Mouse (Mus musculus) lung, adult 2 months (tissue): ENCODE results near the gene Rmnd5b.

ENCODE experiments used
- CTCF ChIP-seq: fragments of 200-500 bp; IDR thresholded peaks from 2 replicates; pipeline ENCODE4 v1.5.1; 2011; ENCODE audit warnings: mild to moderate bottlenecking, low read length, control low read depth; ENCODE audit not compliant: insufficient read depth
- POLR2A ChIP-seq: fragments of 200-500 bp; IDR thresholded peaks from 2 replicates; pipeline ENCODE4 v1.6.1; 2011; ENCODE audit warnings: low read depth, mild to moderate bottlenecking, control low read depth, low read length, borderline replicate concordance; ENCODE audit errors: extremely low read depth

DNA sequence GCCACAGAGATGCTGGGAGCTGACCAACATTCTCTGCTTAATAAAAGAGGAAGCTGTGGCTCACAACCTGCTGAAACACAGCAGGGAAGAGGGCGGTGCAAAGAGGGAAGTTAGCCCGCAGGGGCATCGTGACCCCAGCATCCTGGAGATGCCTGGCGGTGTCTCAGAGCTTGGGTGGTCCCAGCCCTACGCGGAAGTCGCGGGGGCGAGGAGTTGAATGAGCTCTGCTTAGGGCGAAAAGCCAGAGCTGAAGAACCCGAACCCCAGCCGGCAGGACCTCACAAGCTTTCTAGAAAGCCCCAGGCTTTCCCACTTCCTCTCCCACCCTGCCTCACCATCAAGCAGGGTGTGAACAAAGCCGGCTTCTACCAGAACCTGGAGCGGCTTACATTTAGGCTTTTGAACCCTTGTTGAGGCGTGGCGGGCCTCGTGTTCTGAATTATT lies 2.3 kb upstream of the Rmnd5b start:
- no peak for TF ChIP-seq CTCF
- TF ChIP-seq POLR2A: no peak
